Mouse (Mus musculus): ENCODE results near the gene Rab37. TPM values are rescaled to one million over a fixed set of nuclear protein-coding genes. Genes with fewer than 3 reads are reported as not detected.

Rab37 gene
- total RNA-seq, 2 experiments from 2014 or later, result 0.19 TPM; not detected in 1

DNA sequence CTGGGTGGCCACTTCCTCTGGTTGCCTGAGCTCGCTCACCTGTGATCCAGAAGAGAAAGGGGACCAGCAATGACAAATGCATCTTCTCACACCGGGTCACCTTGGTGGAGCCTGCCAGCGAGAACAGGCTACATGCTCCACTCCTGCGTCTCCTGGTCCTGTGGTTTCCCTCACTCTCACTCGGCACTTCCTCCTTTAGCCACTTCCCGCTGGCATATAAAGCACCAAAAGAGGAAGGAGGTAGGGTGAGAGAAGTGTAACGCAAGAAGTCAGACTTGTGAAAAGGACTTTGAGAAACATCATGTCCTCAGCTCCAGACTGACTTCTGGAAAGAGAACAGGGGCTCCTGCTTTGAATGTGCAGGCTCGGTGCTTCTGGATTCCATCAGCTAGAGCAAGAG, 42.6 kb downstream of the Rab37 start, which contains the start of gene Cd300lf:
Cd300lf (minus strand) TSS at position 193 of the 400 bp plus-strand sequence.
- DNase-seq, result no peak

DNA sequence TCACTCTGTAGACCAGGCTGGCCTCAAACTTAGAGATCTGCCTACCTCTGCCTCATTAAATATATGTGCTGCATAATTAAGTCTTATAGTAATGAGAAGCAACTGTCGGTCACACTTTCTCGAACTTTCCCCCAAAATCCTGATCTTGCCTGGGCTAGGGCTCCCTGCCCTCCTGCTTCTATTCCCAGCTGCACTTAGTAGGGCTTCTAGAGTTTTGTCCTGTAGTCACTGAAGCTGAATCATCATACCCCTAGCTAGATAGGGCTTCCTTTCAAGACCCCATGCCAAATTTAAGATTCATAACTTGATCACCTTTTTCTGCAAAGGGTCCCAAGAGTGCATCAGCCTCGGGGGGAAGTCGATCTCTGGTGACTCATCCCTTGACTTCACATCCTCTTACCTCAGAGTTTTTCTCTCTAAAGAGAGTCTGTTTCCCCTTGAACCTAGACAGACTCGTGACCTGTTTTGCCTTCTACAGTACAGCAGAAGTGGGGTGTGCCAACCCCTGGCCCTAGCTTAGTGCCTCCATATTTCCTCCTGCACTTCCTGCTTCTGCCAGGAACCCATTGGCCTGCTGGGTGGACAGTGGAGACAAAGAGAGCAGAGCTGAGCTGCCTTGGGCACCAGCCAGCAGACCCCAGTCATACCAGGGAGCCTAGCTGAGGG, 47.5 kb downstream of the Rab37 start:
- no peak for DNase-seq

DNA sequence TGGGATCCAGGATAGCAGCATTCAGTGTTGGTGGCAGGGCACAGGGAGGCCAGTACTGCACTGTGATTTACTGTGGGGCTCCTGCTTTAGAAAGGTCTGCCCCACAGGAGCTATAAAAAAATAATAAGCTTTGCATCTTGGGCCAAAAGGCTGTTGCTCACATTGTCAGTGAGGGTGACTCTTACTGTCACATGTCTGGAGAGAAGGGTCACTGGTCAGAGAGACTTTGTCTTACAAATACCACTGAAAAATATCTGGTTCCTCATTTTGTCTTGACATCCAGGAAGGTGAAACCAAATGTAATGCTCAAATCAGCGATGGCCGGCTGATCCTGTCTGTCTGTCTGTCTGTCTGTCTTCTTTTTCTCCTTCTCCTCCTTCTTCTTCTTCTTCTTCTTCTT, 50.7 kb downstream of the Rab37 start:
- no peak for DNase-seq

DNA sequence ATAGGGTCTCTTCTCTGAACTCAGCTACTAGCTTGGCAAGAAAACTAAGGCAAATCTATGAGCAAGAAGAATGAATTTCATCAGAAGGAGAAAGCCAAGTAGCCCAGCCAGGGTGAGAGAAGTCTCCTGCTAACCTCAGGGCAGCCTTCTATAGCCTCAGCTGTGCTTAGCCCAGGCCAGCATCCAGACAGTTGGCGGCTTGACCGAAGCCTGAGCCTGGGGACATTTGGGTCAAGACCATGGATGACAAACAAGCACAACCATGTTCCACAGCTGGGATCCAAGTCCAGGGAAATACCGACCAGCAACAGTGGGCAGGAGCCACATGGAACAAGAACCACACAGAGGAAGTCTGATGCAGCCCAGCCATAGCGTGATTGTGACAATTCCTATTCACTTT, 56.6 kb downstream of the Rab37 start:
- DNase-seq, result no peak

DNA sequence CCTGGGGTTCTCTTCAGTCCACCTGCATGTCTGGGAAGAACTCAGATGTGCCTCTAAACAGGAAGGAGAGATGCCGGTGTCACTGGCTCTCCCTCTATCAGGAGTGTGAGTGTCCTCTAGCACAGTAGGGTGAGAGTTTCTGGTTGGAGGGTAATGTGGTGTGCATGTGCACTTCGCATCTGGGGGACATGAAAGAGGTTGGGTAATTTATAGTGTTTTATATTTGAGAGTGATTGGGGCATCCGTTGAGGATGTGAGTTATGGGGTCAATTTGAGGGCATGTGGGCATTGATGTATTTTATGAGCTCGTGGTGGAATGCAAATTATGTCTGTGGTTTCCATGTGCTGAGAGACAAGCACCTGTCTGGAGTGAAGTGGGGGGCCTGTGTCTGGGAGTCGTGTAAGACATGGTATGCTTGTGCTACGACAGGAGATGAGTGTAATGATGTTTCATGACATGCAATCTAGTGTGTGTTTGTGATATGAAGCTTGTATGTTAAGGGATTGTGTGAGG, 59.6 kb downstream of the Rab37 start:
- no peak for DNase-seq

DNA sequence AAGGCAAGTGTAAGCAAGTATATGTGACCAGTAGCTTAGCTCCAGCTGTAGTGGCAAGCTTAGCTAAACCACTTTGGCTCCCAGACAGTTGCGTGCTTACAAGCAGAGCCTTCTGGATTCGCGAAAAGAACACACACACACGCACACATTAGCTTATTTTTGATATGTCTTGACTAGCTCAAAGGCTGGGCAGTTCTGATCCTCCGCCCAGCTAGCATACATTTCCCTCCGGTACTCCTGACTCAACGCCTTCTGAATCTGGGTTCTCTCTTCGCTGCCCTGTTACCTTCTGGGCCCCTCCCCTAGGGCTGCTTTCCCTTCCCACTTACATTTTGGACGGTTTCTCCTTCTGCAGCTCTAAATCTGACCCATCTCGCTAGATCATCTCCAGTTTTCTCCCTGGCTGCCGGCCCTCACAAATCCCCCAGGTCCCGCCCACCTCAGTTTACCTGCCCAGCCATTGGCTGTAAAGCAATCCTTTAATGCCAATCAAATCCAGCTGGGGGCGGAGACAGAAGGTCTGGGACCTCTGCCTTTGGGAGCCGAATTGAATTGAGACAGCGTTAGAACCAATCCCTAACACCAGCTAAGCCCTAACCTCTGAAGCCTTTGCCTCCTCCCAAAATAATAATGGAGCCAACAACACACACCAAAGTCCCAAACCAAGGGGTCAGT, 60.7 kb downstream of the Rab37 start:
- DNase-seq, result peak; percentile 45

DNA sequence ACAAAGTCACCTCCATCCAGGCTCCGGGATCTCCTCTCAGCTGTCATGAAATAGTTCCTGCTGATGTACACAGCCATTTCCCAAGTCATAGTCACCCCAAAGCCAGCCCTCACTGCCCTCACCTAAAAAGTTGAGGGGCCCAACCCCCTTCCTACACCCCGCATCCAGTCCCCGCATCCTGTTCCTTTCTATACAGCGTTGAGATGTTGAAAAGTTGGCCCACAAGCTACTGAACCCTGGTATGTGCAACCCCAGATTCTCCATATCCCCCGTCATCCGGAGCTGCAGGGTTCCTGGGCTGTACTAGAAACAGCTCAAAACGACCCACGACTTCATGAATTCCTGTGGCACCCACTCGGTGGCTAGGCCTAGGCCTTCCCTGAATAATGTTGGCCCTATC, 61.9 kb downstream of the Rab37 start:
- no peak for DNase-seq

DNA sequence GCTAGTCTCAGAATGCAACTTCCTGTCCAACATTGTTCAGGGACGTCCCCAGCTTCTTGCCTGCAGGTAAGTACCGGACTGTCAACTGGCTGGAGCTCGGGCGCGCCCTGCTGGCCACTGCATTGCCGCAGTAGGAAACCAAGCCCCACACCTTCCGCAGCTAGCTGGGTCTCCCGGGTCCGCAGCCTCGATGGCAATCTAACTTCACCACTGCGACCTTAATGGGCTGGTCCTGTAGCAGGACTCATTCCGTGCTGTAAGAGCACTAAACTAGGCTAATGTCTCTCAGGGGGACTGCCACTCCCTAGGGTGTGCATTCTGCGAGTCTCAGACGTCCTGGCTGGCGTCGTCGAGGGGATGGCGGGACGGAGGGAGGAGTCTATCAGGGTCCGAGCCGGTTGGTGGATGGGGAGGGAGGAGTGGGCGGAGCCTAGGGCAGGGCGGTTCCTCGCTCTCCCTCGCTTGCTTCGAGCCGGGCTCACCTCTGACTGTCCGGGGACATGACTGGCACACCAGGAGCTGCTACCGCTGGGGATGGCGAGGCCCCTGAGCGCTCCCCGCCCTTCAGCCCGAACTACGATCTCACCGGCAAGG, 62.6 kb downstream of the Rab37 start:
- DNase-seq, result peak; percentile 75

DNA sequence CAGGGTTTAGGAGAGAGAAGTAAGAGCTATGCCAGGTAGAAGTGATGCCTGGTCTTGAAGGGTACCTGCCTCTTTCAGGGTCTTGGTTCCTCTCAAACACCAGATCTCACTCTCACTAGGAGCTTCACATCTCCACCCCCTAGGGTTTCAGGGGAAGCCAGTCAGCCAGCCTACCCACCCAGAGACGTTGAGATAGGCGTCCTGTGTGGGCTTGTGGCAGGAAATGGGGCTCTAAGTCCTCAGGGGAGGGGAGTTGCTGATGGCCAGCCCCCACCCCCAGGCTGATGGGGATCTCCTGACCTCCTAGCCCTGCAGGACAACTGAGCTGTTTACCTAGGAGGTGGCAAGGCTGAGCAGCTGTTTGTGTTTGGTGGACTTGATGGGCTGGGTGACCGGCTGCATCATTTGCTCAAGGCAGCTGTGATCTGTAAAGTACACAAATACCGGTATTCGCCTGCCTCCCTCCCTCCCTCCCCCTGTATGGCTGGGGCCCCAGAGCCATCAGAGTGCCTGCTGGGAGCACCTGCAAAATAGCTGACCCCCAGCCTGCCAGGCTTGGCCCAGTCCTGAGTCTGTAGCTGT, 63.9 kb downstream of the Rab37 start:
- DNase-seq, result no peak

DNA sequence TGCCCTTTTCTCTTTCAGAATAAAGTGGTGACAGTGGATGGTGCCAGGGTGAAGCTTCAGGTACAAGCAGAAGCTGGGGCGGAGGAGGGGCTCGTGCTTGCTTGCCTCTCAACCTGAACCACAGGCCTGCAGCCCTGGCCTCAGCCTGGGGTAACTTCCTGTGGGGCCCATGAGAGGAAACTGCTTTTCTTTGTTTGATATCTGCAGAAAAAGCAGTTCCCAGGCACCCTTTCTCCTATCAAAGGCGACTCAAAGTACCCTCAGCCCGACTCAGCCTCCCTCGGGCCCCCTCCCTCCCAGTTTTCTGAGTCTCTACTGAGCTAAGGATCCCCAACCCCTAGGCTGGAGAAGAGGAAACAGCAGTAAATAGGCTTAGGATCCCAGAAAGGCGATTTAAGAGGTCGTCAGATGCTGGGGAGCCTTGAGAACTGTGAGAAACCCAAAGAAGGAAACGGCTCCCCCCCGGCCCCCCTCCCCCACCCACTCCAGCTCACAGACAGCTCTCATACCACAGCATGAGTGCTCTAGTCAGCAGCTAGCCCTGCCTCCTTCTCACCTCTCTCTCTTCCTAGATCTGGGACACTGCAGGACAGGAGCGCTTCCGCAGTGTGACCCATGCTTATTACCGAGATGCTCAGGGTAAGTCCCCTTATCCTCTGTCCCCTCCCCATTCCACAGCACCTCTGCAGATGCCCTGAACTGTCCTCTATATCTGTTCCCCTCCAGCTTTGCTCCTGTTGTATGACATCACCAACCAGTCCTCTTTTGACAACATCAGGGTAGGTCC, 66.9 kb downstream of the Rab37 start:
- DNase-seq, result no peak

DNA sequence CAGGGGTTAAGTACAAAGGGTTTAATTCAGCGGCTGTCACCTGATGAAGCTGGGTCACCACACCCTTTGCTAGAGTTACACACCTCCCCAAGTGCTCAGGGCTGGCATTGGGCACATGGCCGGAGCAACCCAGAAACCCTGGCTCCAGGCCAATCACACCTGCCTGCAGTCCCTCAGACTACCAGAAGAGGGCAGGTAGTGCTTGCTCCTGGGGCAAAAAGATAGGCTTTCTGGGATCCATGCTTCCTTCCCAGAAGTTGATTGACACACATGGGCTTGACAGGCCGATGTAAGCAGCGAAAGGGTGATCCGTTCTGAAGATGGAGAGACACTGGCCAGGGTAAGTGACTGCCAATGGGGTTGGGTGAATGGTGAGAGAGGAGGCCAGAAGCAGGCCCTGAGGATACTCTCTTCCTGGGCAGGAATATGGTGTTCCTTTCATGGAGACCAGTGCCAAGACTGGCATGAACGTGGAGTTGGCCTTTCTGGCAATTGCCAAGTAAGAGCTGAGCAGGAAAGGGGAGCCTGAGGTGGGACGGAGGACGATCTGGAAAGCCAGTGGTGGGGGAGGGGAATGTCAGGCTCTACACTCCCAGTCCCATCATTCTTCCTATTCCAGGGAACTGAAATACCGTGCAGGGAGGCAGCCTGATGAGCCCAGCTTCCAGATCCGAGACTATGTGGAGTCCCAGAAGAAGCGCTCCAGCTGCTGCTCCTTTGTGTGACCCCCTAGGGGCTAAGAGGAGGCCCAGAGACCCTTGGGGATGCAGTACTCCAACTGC, 69.0 kb downstream of the Rab37 start:
- no peak for DNase-seq

DNA sequence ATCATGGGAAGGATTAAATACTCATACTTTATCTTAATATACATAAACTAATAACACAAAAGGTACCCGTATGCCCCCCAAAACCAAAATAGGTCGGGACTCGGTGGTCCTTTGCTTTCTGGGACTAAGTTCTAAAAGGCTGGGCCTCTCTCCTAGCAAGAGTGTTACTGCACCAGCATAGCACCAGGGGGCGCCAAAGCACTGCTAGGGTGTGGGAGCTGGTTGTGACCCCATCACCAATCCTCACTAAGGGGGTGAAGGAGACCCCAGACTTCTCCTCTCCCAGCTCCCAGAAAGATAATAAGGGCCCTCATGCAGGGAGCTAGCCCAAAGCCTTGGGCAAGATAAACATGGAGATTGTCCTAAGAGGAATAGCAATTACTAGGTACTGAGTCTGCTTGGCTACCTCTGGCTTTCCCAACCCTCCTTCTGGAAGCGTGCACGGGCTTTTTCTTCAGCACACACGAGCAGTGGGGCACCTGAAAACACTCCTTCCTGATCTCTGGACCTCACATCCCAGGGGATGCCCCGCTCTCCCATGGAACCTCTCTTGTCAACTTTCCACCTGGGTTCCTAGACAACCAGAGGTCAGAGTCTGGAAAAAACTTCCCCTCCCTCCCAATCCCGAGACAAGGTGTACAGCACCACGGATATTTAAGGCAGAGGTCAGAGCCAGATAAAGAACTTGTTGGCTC, 69.8 kb downstream of the Rab37 start:
- peak; percentile 56 for DNase-seq

DNA sequence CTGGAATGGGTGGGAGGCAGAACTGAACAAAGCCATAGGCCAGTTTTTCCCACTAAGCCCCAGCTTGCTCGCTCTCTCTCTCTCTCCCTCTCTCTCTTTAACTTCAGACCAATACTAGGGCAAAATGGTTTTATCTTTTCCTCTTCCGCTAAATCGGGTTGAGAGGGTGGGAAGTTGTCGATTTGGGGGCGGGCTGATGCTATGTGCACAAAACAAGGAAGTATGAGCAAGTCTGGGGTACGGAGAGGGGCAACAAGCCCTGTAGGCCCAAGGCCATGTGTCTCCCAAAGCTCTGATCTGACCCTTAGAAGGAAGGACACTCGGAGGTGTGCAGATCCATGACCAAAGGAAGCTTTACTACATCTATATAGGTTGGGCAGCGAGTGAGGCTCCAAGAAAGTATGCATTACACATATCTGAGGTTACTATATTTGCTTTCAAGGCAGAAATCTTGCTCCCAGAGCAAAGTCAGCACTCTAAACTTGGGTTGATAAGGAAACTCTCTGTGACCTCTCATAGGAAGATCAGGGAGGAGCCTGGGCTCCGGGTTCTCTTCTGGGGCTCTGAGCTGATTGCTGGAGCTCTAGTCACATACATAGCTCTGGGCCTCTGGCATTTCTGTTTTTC, 70.5 kb downstream of the Rab37 start:
- DNase-seq, result no peak

DNA sequence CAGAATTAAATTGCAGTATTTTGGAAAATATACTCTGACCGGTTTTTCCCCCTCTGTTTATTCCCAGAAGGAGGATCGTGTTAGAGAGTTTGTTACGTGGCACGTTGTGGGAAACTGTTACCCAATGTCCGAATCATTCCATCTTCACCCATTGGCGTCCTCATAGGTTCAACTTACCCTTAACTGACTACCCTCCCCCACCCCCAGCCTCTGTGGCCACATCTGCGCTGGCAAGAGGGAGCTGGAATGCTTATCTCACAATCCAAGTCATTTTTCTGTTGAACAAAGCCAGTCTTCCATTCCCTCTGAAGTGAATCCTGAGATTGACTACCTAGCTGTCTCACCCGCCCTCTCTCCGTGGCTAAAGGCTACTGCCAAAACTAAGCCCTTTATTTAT, 71.0 kb downstream of the Rab37 start:
- no peak for DNase-seq

DNA sequence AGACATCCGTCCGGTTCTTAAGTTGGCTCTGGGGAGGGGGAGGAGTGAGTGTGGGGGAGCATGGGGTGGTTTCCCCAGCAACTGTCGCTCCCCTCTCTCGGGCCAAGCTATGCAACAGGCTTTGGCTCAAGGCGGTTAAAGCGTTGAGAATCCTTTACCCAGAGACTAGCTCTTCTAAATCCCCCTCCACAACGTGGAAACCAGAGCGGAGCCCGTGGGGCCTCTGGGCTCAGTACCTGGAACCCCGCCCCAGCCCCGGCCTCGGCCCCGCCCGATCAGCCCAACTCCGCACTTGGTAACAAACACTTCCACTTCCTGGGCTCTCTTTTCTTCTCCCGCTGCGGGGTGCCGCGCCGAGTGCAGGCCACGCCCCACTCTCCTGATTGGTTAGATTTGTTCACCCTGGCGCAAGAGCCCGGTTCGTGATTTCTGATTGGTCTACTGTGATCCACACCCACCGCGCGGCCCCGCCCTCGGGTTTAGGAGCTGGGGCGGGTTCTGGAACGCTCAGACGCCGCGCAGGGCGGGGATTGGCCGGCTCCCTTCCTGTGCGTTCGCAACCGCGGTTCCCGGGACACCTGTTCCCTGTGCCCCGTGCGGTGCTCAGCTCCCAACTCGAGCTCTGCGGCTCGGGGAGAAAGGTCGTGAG, 71.7 kb downstream of the Rab37 start, which contains the start of gene Slc9a3r1:
Slc9a3r1 (plus strand) TSS at position 510 of the 649 bp plus-strand sequence.
- peak; percentile 98 for DNase-seq

DNA sequence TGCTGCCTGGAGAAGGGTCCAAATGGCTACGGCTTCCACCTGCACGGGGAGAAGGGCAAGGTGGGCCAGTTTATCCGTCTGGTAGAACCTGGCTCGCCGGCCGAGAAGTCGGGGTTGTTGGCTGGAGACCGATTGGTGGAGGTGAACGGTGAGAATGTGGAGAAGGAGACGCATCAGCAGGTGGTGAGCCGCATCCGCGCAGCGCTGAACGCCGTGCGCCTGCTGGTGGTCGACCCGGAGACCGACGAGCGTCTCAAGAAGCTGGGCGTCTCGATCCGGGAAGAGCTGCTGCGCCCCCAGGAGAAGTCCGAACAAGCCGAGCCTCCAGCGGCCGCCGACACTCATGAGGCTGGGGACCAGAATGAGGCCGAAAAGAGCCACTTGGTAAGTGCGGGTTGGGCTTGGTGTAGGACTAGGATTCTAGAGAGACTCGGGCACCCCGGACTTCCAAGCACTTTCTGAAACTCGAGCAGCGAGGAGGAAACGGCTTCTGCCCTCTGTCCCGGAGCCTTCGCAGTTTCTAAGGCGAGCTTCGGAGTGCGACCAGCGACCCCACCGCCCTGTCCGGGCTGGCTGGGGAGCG, 72.4 kb downstream of the Rab37 start:
- no peak for DNase-seq

DNA sequence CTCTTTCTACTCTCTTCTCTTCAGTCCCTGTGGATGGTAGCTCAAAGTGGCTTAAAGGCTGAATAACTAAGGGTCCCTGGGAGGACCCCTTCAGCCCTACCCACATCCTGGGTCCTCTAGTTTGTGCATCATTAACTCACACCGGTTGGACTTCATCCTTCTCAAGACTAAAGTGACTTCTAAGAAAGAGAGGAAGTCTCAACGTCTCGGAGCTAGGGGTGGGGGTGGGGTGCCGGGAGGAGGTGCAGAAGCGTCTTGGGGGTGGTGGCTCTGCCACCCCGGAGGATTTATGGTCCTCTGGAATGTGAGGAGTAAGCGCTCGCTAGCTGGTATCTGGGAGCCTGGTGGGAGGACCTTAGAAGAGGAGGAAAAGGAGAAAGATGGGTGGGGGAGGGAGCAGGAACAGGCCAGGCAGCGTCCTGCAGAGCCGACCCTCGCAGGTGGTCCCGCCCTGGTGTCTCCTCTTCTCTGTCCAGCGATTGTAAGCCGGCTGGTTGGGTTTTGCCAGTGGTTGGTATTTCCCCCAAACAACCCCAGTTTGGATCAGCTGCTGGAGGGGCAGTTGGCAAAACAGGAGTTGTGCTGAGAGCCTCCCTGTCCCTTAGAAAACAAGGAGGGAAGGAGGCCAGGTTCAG, 73.2 kb downstream of the Rab37 start:
- no peak for DNase-seq

DNA sequence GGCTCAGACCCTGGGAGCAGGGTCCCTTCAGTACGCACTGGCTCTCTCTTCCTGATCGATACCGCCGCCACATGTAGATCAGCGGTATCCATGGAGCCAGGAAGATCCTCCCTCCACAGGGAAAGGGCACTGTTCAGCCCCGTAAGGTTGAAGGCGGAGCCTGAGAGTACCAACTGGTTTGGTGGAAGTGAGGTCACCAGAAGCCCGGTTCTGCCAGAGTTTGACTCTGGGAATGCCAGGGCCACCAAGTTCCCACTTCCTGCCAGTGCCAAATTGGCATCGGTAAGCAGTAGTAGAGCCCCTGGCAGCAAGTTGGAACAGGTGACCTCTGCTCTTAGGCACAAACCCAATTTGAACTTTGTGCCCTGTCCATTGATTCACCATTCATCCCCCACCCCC, 73.7 kb downstream of the Rab37 start:
- no peak for DNase-seq

DNA sequence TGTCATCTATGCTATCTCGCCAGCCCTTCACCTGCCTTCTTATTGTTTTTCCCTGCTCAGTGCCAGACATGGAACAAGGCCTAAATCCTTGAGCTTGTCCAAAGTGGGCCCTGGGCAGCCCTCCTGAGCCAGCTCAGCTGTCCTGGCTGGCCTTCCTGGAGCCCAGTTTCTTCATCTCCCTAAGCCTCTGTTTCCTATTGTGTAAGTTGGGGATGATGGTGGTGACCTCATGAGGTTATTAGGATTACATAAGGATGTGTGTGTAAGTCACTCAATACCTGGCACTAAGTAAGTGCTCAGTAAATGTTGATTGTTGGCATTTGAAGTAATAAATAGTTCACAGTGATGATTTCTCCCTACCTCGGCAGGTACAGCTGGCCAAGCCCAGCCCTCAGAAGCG, 75.5 kb downstream of the Rab37 start:
- no peak for DNase-seq

Data from gastrocnemius, postnatal 25 days (tissue).